Mouse (Mus musculus) intestine, embryonic 15.5 days (tissue): ENCODE measurements around the gene Dnaaf1. TPM values are rescaled to one million over a fixed set of nuclear protein-coding genes. Genes with fewer than 3 reads are reported as not detected.

ENCODE experiments used
- ATAC-seq: fragments of 200-750 bp; cut with Nextera tagmentation; 2 replicates; pipeline ENCODE4 v1.8.0; 2017; ENCODE audit warnings: moderate TSS enrichment, moderate library complexity
- H3K27ac ChIP-seq: fragments of 300-500 bp; sonication (generic); 2 replicates; pipeline ENCODE4 v1.5.1; 2015; ENCODE audit warnings: mild to moderate bottlenecking, inconsistent platforms
- H3K27me3 ChIP-seq: fragments of 300-500 bp; sonication (generic); replicated peaks from 2 replicates; pipeline ENCODE4 v1.6.1; 2015; ENCODE audit warnings: inconsistent platforms
- H3K36me3 ChIP-seq: fragments of 300-500 bp; sonication (generic); 2 replicates; pipeline ENCODE4 v1.6.1; 2015; ENCODE audit warnings: inconsistent platforms
- H3K4me1 ChIP-seq: fragments of 300-500 bp; sonication (generic); replicated peaks from 2 replicates; pipeline ENCODE4 v1.6.1; 2015; ENCODE audit warnings: inconsistent platforms
- H3K4me2 ChIP-seq: fragments of 300-500 bp; sonication (generic); replicated peaks from 2 replicates; pipeline ENCODE4 v1.6.1; 2015; ENCODE audit warnings: mild to moderate bottlenecking, inconsistent platforms
- H3K4me3 ChIP-seq: fragments of 300-500 bp; sonication (generic); replicated peaks from 2 replicates; pipeline ENCODE4 v1.5.1; 2015; ENCODE audit warnings: inconsistent platforms
- H3K9ac ChIP-seq: fragments of 300-500 bp; sonication (generic); 2 replicates; pipeline ENCODE4 v1.6.1; 2015; ENCODE audit warnings: inconsistent platforms
- H3K9me3 ChIP-seq: fragments of 300-500 bp; sonication (generic); 2 replicates; pipeline ENCODE4 v1.6.1; 2016; ENCODE audit warnings: inconsistent platforms
- WGBS: fragments of 180-500 bp; shearing (Covaris S2); methylation state at CpG from one replicate; pipeline ENCODE4 v1.1.7; 2015; 5-methylcytosine and 5-hydroxymethylcytosine counted together
- polyA plus RNA-seq: library from polyadenylated mRNA; unstranded; fragments of >200 nt; fragmentation: Nextera tagmentation; extraction: Ambion mirVana; gene quantifications from 2 replicates; pipeline ENCODE4 v1.2.1, GENCODE M21; 2015

The Dnaaf1 gene
- polyA plus RNA-seq, 1 experiment from 2014 or later = 1.4 TPM

- no peak for ATAC-seq
- H3K36me3 ChIP-seq = no peaks in the 10 kb centered on the region
- H3K9me3 ChIP-seq = no peaks in the 10 kb centered on the region
- H3K9ac ChIP-seq = no peak overlapping the region
- no peak overlapping the region for H3K4me3 ChIP-seq
- H3K4me1 ChIP-seq = no peaks in the 10 kb centered on the region
- 82% methylated on average over 14 of the region's 14 CpGs for WGBS
- no peak overlapping the region for H3K27ac ChIP-seq
- H3K27me3 ChIP-seq = no peaks in the 10 kb centered on the region
- no peak overlapping the region for H3K4me2 ChIP-seq
Measured at GRCm38 (mm10) chr8:119615096-119615495, 40.1 kb downstream of the Dnaaf1 start.

GRCm38 (mm10) chr8:119616358-119616757 lies 41.3 kb downstream of the Dnaaf1 start:
- no peak overlapping the region for H3K27ac ChIP-seq
- H3K9ac ChIP-seq = no peak overlapping the region
- H3K36me3 ChIP-seq = no peaks in the 10 kb centered on the region
- H3K4me1 ChIP-seq = no peaks in the 10 kb centered on the region
- no peak for ATAC-seq
- H3K4me3 ChIP-seq = no peak overlapping the region
- H3K9me3 ChIP-seq = no peaks in the 10 kb centered on the region
- WGBS = 72% methylated on average over 7 of the region's 7 CpGs
- no peaks in the 10 kb centered on the region for H3K27me3 ChIP-seq
- no peak overlapping the region for H3K4me2 ChIP-seq

- no peak for ATAC-seq
- H3K9ac ChIP-seq = no peak overlapping the region
- H3K9me3 ChIP-seq = no peaks in the 10 kb centered on the region
- no peaks in the 10 kb centered on the region for H3K27me3 ChIP-seq
- 88% methylated on average over 4 of the region's 4 CpGs for WGBS
- H3K4me2 ChIP-seq = no peak overlapping the region
- H3K4me3 ChIP-seq = no peak overlapping the region
- no peaks in the 10 kb centered on the region for H3K4me1 ChIP-seq
- no peaks in the 10 kb centered on the region for H3K36me3 ChIP-seq
- no peak overlapping the region for H3K27ac ChIP-seq
Measured at GRCm38 (mm10) chr8:119616811-119617210, 41.8 kb downstream of the Dnaaf1 start.

- H3K36me3 ChIP-seq = no peaks in the 10 kb centered on the region
- no peaks in the 10 kb centered on the region for H3K27me3 ChIP-seq
- WGBS = 87% methylated on average over 5 of the region's 5 CpGs
- no peaks in the 10 kb centered on the region for H3K4me1 ChIP-seq
- no peaks in the 10 kb centered on the region for H3K9me3 ChIP-seq
- no peak for ATAC-seq
- no peak overlapping the region for H3K4me3 ChIP-seq
- H3K27ac ChIP-seq = no peak overlapping the region
- no peak overlapping the region for H3K9ac ChIP-seq
- H3K4me2 ChIP-seq = no peak overlapping the region
Measured at GRCm38 (mm10) chr8:119617586-119617985, 42.6 kb downstream of the Dnaaf1 start.

GRCm38 (mm10) chr8:119618887-119619286 lies 43.9 kb downstream of the Dnaaf1 start:
- H3K36me3 ChIP-seq = no peaks in the 10 kb centered on the region
- H3K4me2 ChIP-seq = no peak overlapping the region
- ATAC-seq = no peak
- 53% methylated on average over 5 of the region's 5 CpGs for WGBS
- no peaks in the 10 kb centered on the region for H3K27me3 ChIP-seq
- H3K9ac ChIP-seq = no peak overlapping the region
- H3K27ac ChIP-seq = no peak overlapping the region
- no peaks in the 10 kb centered on the region for H3K9me3 ChIP-seq
- no peaks in the 10 kb centered on the region for H3K4me1 ChIP-seq
- no peak overlapping the region for H3K4me3 ChIP-seq

GRCm38 (mm10) chr8:119620116-119620840 lies 45.2 kb downstream of the Dnaaf1 start:
- Histone ChIP-seq H3K4me2 (no peak overlapping the region), H3K4me3 (no peak overlapping the region), H3K4me1 (no peaks in the 10 kb centered on the region), H3K27me3 (no peaks in the 10 kb centered on the region), H3K27ac (no peak overlapping the region), H3K9ac (no peak overlapping the region), H3K9me3 (no peaks in the 10 kb centered on the region), H3K36me3 (no peaks in the 10 kb centered on the region)
- 69% methylated on average over 6 of the region's 6 CpGs for WGBS
- ATAC-seq = no peak

- Histone ChIP-seq H3K9me3 (no peaks in the 10 kb centered on the region), H3K9ac (no peak overlapping the region), H3K27me3 (no peaks in the 10 kb centered on the region), H3K4me1 (no peaks in the 10 kb centered on the region), H3K4me3 (no peak overlapping the region), H3K27ac (no peak overlapping the region), H3K36me3 (no peaks in the 10 kb centered on the region), H3K4me2 (no peak overlapping the region)
- ATAC-seq = no peak
- WGBS = 82% methylated on average over 14 of the region's 14 CpGs
Measured at GRCm38 (mm10) chr8:119620848-119621465, 45.9 kb downstream of the Dnaaf1 start.

- WGBS = 73% methylated on average over 4 of the region's 4 CpGs
- Histone ChIP-seq H3K27ac (no peak overlapping the region), H3K4me1 (no peaks in the 10 kb centered on the region), H3K4me3 (no peak overlapping the region), H3K27me3 (no peaks in the 10 kb centered on the region), H3K9me3 (no peaks in the 10 kb centered on the region), H3K36me3 (no peaks in the 10 kb centered on the region), H3K9ac (no peak overlapping the region), H3K4me2 (no peak overlapping the region)
- ATAC-seq = no peak
Measured at GRCm38 (mm10) chr8:119622555-119622954, 47.5 kb downstream of the Dnaaf1 start.

GRCm38 (mm10) chr8:119623061-119623460 lies 48.0 kb downstream of the Dnaaf1 start:
- H3K4me3 ChIP-seq = no peak overlapping the region
- H3K36me3 ChIP-seq = no peaks in the 10 kb centered on the region
- no peak overlapping the region for H3K4me2 ChIP-seq
- H3K4me1 ChIP-seq = no peaks in the 10 kb centered on the region
- ATAC-seq = no peak
- H3K27ac ChIP-seq = no peak overlapping the region
- H3K9me3 ChIP-seq = no peaks in the 10 kb centered on the region
- H3K27me3 ChIP-seq = no peaks in the 10 kb centered on the region
- 86% methylated on average over 8 of the region's 8 CpGs for WGBS
- no peak overlapping the region for H3K9ac ChIP-seq

GRCm38 (mm10) chr8:119623744-119624143 lies 48.7 kb downstream of the Dnaaf1 start:
- no peak overlapping the region for H3K27ac ChIP-seq
- H3K27me3 ChIP-seq = no peaks in the 10 kb centered on the region
- no peak for ATAC-seq
- no peak overlapping the region for H3K9ac ChIP-seq
- no peaks in the 10 kb centered on the region for H3K4me1 ChIP-seq
- no peaks in the 10 kb centered on the region for H3K9me3 ChIP-seq
- H3K4me3 ChIP-seq = no peak overlapping the region
- no peaks in the 10 kb centered on the region for H3K36me3 ChIP-seq
- WGBS = 79% methylated on average over 1 of the region's 1 CpGs
- H3K4me2 ChIP-seq = no peak overlapping the region

GRCm38 (mm10) chr8:119624916-119625315 lies 49.9 kb downstream of the Dnaaf1 start:
- no peak overlapping the region for H3K27ac ChIP-seq
- no peak overlapping the region for H3K4me3 ChIP-seq
- H3K9ac ChIP-seq = no peak overlapping the region
- no peaks in the 10 kb centered on the region for H3K9me3 ChIP-seq
- no peak for ATAC-seq
- H3K4me1 ChIP-seq = no peaks in the 10 kb centered on the region
- no peaks in the 10 kb centered on the region for H3K36me3 ChIP-seq
- no peak overlapping the region for H3K4me2 ChIP-seq
- WGBS = 89% methylated on average over 7 of the region's 7 CpGs
- no peaks in the 10 kb centered on the region for H3K27me3 ChIP-seq

GRCm38 (mm10) chr8:119625788-119626187 lies 50.8 kb downstream of the Dnaaf1 start:
- Histone ChIP-seq H3K27me3 (no peaks in the 10 kb centered on the region), H3K9ac (no peak overlapping the region), H3K36me3 (no peaks in the 10 kb centered on the region), H3K4me1 (0 out of 2 replicates have a peak, but pooled peaks cover under 1% of the 10 kb centered on the region), H3K27ac (no peak overlapping the region), H3K9me3 (no peaks in the 10 kb centered on the region), H3K4me2 (no peak overlapping the region), H3K4me3 (no peak overlapping the region)
- 76% methylated on average over 22 of the region's 22 CpGs for WGBS
- no peak for ATAC-seq

- no peak for ATAC-seq
- no peak overlapping the region for H3K27ac ChIP-seq
- 89% methylated on average over 7 of the region's 7 CpGs for WGBS
- H3K4me2 ChIP-seq = no peak overlapping the region
- H3K4me3 ChIP-seq = no peak overlapping the region
- H3K9me3 ChIP-seq = no peaks in the 10 kb centered on the region
- peaks cover 6% of the 10 kb centered on the region; the same call in 1 of the 2 replicates for H3K4me1 ChIP-seq
- H3K9ac ChIP-seq = no peak overlapping the region
- no peaks in the 10 kb centered on the region for H3K27me3 ChIP-seq
- H3K36me3 ChIP-seq = no peaks in the 10 kb centered on the region
Measured at GRCm38 (mm10) chr8:119627199-119627598, 52.2 kb downstream of the Dnaaf1 start.
